Mouse (Mus musculus): ENCODE measurements around the gene Ak9. TPM values are rescaled to one million over a fixed set of nuclear protein-coding genes. Genes with fewer than 3 reads are reported as not detected.
"Not testable (repeated sequence)": the region's sequence is repeated elsewhere in the genome, so short reads cannot be mapped to it uniquely, and the experiment has no call there.

The Ak9 gene
- total RNA-seq, 2 experiments from 2014 or later = not detected

- no peak for DNase-seq (ENCODE audit: low spot score)
These were observed 12.1 kb downstream of the Ak9 start for GRCm38 (mm10) chr10:41315866-41316265.

- DNase-seq (ENCODE audit: low spot score) = no peak
These were observed 28.8 kb downstream of the Ak9 start for GRCm38 (mm10) chr10:41332533-41333043.

- no peak for DNase-seq (ENCODE audit: low spot score)
These were observed 37.6 kb downstream of the Ak9 start for GRCm38 (mm10) chr10:41341346-41341745.

- DNase-seq (ENCODE audit: low spot score) = no peak
These were observed 61.3 kb downstream of the Ak9 start for GRCm38 (mm10) chr10:41365086-41365485.

- DNase-seq (ENCODE audit: low spot score) = no peak
These were observed 76.7 kb downstream of the Ak9 start for GRCm38 (mm10) chr10:41380466-41380865.

GRCm38 (mm10) chr10:41385506-41386221 is 81.9 kb downstream of the Ak9 start:
- peak; percentile 23 for DNase-seq (ENCODE audit: low spot score)

GRCm38 (mm10) chr10:41393555-41393954 is 89.8 kb downstream of the Ak9 start:
- DNase-seq (ENCODE audit: low spot score) = no peak

GRCm38 (mm10) chr10:41401097-41401496 is 97.3 kb downstream of the Ak9 start:
- DNase-seq (ENCODE audit: low spot score) = no peak

GRCm38 (mm10) chr10:41403364-41403763 is 99.6 kb downstream of the Ak9 start:
- DNase-seq (ENCODE audit: low spot score) = no peak

GRCm38 (mm10) chr10:41403893-41404612 is 100.3 kb downstream of the Ak9 start:
- no peak for DNase-seq (ENCODE audit: low spot score)

- DNase-seq (ENCODE audit: low spot score) = not testable (repeated sequence)
These were observed 106.4 kb downstream of the Ak9 start for GRCm38 (mm10) chr10:41410176-41410575.

- DNase-seq (ENCODE audit: low spot score) = not testable (repeated sequence)
These were observed 107.0 kb downstream of the Ak9 start for GRCm38 (mm10) chr10:41410821-41411220.

- DNase-seq (ENCODE audit: low spot score) = not testable (repeated sequence)
These were observed 109.7 kb downstream of the Ak9 start for GRCm38 (mm10) chr10:41413471-41413870.

- not testable (repeated sequence) for DNase-seq (ENCODE audit: low spot score)
These were observed 111.6 kb downstream of the Ak9 start for GRCm38 (mm10) chr10:41415368-41415767.

- no peak for DNase-seq (ENCODE audit: low spot score)
These were observed 116.9 kb downstream of the Ak9 start for GRCm38 (mm10) chr10:41420496-41421200.

- DNase-seq (ENCODE audit: low spot score) = no peak
These were observed 119.9 kb downstream of the Ak9 start for GRCm38 (mm10) chr10:41423681-41424080.

- DNase-seq (ENCODE audit: low spot score) = no peak
These were observed 122.6 kb downstream of the Ak9 start for GRCm38 (mm10) chr10:41426368-41426767.

- peak; percentile 57 for DNase-seq (ENCODE audit: low spot score)
These were observed 130.8 kb downstream of the Ak9 start for GRCm38 (mm10) chr10:41434624-41435023.

GRCm38 (mm10) chr10:41435141-41435540 is 131.4 kb downstream of the Ak9 start:
- no peak for DNase-seq (ENCODE audit: low spot score)

- DNase-seq (ENCODE audit: low spot score) = no peak
These were observed 144.4 kb downstream of the Ak9 start for GRCm38 (mm10) chr10:41448216-41448615.

GRCm38 (mm10) chr10:41449684-41450083 is 145.9 kb downstream of the Ak9 start:
- DNase-seq (ENCODE audit: low spot score) = no peak

GRCm38 (mm10) chr10:41450137-41450670 is 146.4 kb downstream of the Ak9 start, which contains the start of gene Zbtb24:
Gene Zbtb24, plus strand, starts transcription at chr10:41450383.
- DNase-seq (ENCODE audit: low spot score) = peak; percentile 94

Data from gastrocnemius, adult 18-20 months (tissue).